Mouse (Mus musculus): Measurements from ENCODE around the gene Zfp189.
"Not testable (repeated sequence)": the region's sequence is repeated elsewhere in the genome, so short reads cannot be mapped to it uniquely, and the experiment has no call there.

The Zfp189 gene

DNA sequence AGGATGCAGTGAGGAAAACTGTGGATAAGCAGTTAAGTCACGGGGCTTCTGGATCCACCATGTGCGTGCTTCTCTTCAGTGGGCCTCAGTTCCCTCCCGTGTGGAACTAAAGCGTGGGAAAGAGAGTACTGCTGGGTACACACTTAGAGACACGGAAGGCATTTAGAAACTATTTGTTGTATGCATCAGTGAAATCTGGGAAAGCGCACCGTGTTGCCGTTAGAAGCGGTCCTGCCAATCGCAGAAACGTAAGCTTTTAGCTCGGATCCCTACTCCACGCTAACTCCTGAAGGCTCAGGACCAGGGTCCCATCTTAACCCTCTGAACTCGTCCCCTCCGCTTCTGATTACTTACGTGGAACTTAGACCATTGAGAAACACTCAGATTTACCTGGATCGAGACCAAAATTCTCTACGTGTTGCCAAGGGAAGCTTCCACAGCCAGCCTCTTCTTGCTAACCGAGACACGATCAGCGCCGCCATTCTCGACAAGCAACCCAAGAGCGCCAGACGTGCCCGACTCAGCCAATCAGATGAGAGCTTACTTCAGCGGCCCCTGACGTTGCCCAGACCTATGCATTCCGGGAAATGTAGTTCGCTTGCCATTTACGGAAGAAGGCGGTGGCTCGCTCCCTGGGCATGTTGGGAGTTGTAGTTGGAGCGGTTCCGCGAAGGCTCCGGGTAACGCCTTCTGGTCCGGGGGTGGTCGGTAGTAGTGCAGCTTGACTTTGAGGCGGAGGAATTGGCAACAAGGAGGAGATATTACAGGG lies at the start of gene Zfp189, which contains the start of gene Mrpl50:
Zfp189 (plus strand) TSS at position 605 of the 769 bp plus-strand sequence.
Mrpl50 (minus strand) TSS at position 522 of the 769 bp plus-strand sequence.
- peak; percentile 96 for DNase-seq

DNA sequence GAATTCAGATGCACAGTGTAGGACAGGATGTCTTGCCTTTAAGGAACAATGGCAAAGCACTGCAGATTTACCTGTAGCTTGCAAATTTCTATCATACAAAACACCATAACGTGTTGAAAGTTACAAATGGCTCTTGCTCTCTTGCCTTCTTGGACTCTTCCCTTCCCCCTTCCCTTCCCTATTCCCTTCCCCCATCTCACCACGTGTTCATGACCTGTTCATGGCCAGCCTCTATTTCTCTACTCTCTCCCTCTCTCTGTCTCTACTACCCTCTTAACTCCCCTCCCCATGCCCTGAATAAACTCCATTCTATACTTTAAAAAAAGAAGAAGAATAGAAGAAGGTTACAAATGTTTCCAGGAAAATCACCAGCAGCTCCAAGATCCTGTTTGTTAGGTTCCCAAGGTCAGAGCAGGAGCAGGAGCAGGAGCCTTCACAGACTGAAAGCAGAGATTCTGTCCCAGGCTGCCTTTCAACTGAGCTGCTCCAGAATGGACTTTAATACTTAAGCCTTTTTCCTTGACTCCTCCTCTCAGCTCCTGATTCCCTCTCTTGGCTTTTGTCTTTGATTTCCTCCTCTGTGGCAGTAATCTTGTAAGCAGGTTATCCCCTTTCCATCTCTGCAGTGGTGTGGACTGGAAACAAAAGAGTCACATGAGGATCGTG lies 47.4 kb upstream of the Zfp189 start, which contains the start of gene Acnat1:
Acnat1 (minus strand) TSS at position 478 of the 666 bp plus-strand sequence.
- no peak for DNase-seq

DNA sequence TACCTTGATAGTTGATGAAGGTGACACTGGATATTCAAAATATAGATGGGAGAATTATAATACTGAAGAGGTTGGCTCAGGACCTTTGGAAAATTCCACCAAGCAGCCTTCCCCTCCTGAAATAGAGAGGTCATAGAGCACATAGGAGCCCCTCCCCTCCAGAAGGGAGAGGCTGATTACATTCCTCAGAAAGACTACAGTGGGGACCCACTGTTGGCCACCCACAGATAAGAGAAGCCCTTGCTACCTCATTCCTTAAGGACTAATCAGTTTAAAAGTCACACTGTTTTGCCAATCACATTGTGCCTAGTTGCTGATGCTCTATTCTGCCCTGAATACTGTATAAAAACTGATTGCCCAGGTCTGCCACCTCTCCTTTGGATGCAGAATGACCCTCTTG lies 46.4 kb upstream of the Zfp189 start:
- DNase-seq, result no peak

DNA sequence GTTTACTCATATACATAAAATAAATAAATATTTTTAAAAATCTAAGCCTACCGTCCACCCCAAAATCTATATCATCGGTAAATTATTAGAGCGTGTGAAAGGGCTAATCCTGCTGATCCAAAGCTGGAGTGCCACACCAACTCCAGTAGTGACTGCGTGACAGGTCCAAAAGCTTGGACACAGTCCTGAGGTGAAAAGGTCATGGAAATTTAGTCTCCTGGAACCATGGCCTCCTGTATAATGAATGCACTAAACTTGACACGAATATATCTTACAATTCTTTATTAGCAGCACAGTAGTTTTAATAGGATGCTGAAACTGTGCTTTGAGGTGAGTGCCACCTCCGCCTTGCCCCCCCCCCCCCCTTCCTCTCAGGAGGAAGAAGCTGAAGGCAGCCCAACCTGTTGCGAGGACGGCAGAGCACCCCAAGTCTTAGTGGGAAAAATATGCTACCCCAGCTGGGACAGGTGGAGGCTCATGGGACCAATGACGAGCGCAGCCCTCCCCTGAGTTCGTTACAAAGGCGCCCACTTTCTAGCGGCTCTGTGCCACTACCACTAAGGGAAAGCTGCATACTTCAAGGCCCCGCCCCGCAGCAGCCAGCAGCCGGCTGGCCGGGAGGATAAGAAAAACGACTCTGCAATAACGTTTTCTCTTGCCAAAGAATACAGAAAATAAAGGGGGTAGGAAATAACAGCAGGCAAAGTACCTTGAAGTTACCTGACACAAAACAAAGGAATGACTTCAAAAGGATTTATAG lies 42.7 kb upstream of the Zfp189 start:
- peak; percentile 46 for DNase-seq

DNA sequence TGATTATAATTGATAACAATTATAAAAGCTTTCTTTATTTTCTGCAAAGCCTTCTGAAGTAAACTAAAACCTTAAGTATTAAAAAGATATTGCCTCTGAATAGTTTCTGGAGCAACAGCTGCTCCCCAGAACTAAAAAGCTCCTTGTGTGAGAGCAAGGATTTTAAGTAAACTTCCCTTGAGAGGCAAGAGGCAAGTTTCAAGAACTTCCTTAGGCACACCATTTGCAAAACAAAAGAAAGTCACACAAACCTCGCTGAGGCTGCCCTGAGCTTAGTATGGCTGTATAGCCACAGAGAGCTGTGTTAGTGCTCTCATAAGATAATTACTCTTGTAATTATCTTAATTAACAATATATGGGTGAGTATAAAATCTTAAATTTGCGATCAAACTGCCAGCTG lies 41.9 kb upstream of the Zfp189 start:
- not testable (repeated sequence) for DNase-seq

DNA sequence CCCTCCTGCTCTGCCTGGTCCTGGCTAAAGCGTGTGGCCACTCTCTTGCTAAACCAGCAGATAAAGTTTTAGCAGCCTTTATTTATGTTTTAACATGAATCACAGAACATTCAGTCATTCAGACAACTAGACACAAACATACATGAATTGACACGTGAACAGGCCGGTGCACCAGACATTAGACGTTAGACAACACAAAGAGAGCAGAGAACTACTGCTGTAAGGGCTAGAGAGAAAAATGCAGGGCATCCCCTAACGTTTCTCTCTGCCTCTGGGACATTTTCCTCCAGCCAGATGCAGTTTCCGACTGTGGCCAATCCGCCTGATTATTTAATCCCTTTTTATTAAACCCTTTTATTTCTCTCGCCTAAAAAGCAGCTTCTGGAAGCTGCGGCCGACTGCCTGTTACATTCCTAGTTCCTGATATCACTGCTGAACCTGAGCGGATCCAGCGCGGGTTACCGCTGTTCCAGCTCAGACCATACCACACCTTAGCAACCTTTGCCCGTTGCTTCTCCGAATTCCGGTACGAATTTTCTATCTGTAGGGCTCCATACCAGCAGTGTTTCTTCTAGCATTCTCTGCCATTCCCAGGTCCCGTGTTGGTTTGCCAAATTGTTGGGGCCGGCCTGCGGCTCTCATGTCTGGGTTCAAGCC lies 40.7 kb upstream of the Zfp189 start:
- DNase-seq, result no peak

DNA sequence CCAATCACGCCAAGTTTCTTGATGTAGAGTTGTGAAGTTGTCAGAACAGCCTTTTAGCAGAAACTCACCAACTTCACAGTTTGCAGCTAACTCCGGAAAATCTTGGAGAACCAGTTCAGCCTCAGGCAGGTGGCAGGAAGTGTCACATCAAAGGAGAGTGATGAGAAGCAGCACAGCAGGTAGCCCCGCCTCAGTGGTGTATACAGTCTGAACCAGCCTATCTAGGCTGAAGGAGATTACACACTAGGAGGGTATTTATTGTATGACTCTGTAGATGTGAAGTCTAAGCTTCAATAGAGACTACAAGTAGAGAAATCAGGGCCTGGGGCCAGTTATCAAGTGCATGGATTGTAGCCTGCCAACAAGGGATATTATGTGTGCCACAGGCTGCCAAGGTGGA lies 40.1 kb upstream of the Zfp189 start:
- no peak for DNase-seq

DNA sequence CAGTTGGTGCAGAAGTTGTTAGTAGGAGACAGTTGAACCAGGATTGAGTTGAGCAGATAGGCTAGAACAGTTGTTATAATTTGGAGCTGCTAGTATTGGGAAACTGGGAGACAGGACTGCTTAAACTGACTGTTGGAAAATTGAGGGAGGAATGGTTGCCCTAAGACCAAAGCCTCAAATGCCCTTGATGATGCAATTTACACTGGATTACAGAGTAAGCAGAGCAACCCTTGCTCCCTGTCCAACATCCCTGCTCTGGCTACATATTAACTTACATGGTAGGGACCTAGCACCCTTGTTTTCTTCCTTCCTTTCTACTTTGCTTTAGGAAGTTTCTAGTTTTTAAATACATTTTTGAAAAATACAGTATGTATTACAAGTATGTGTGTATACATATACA lies 35.5 kb upstream of the Zfp189 start:
- DNase-seq, result no peak

DNA sequence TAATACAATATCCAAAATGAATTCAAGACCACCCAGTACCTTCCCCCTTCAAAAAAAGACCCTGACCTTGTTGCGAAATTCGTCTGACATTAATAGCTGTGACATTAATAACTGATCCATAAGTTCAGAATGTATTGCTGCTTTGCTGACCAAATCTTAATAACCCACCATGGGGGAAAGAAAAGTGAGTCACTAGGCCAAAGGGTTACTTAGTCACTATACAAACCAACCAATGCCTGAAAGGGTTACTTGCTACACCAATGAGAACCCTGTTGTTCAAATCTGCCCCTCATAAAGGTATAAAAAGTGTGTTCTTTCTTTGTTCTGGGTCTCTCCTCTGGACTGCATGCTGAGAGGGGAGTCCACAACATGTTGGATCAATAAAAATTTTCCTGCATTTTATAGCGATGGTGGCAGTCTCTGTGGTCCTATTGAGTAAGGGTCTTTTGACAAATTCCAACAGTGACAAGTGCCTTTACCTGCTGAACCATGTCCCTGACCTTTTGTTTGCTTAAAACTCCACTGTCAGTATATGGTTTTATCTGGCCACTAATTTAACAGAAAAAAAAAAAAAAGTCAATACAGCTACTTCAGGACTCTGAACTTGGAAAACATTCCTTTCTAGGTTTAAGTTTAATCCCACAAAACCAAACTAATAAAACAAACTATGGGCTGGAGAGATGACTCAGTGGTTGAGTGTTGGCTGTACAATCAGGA lies 34.9 kb upstream of the Zfp189 start:
- DNase-seq, result not testable (repeated sequence)

DNA sequence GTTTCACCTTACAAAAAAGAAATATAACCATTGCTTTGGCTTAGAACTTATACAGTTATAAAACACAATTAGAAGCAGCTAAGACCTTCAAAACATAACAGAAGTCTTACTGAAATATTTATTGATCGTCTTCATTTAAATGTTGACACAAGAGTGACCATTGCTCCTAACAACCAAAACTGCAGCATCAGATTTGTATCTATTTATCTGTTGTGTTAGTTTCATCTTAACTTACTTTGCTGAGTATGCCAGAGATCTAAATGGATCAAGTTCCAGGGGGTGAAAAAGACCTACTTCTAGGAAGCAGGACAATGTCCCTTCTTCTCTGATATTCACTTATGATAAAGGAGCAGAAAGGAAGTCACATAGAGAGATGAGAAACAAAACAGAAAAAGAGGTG lies 17.4 kb upstream of the Zfp189 start:
- no peak for DNase-seq

DNA sequence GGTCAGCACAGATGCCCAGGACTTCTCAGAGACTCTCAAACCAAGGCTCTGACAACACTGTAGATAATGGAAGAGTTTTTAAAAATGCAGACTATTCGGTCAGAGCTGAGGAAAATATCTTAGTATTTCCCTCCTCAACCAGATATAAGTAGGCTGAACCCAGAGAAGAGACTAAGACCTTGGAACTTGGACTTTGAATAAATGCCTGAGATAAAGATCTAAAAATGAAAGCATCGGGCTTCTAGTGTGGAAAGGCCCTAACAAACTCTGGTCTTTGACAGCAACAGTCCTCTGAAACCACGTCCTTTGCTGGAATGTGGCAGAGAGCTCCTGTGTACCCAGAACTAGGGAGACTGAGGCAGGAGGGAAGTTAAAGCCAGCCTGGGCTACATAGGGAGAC lies 14.6 kb upstream of the Zfp189 start, which contains the start of gene Baat:
Baat (minus strand) TSS at position 172 of the 400 bp plus-strand sequence.
- no peak for DNase-seq

DNA sequence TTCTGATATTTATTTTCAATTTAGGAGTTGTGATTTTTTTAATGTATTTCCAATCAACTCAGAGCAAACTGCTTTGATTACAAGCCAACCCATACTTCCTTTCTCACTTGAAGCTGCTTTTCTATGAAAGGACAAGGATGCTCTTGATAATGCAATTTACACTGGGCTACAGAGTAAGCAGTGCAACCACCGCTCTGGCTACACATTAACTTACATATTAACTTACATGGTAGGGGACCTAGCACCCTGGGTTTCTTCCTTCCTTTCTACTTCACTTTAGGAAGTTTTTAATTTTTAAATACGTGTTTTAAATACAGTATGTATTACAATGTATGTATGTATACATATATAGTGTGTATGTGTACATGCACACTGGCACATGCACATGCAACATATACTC lies 11.8 kb upstream of the Zfp189 start:
- DNase-seq, result no peak

DNA sequence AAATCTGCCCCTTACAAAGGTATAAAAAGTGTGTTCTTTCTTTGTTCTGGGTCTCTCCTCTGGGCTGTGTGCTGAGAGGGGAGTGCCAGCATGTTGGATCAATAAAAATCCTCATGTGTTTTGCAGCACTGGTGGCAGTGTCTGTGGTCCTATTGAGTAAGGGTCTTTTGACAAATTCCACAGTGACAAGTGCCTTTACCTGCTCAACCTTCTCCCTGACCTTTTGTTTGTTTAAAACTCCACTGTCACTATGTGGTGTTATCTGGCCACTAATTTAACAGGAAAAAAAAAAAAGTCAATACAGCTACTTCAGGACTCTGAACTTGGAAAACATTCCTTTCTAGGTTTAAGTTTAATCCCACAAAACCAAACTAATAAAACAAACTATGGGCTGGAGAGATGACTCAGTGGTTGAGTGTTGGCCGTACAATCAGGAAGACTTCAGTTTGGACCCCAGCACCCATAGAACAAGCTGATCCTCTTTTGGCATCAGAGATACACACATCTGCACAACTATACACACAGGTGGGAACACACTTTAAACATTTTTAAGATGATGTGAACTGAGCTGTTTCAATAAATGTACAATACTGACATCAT lies 10.6 kb upstream of the Zfp189 start:
- not testable (repeated sequence) for DNase-seq

DNA sequence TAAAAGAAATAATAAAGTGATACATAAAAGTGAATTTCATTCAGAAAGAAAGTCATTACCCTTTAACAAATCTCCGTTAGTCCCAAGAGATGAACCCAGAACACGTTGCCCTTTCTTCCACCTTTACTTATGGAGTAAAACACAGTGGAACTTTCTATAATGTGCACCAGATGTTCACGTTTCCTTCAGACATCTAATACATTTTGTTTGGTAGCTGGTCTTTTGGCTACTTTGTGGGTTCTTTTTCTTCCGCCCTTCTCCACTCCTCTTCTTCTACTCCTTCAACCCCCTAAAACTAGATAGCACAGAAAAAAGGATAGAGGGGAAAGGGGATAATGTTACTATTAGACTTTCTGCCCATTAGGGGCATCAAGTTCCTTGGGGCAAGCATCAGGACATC lies 8.3 kb upstream of the Zfp189 start:
- no peak for DNase-seq

DNA sequence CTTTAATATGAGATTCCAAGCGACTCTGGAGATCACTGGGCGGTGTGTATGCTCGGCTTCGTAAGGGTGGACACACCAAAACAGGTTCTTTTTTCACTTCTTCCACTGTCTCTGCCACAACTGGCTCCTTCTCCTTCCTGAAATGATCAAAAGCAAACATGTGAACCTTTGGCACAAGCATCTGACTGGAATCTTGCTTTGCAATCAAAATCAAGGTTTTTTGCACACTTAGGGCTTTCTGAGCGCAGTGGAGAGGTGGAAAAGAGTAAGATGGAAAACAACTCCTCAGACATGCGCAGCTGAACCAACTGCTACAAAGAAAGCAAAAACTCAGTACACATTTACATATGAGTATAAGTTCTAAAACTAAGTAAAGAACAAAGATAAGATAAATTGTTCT lies 6.5 kb upstream of the Zfp189 start:
- no peak for DNase-seq

DNA sequence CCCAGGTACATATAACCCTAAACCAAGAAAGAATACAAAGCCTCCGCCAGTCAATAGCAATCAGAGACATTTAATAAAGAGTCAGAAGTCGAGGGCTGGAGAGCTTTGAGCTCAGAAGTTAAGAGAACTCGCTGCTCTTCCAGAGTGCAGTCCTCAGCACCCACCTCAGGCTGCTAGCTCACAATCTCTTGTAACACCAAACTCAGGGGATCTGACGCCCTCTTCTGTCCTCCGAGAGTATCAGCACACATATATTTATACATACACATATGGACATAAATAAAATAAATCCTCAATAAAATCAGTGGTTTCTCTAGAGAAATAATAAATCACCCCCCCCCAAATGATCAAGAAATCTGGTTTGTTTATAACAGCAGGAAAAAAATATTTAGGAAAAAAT lies 1.5 kb upstream of the Zfp189 start:
- no peak for DNase-seq

DNA sequence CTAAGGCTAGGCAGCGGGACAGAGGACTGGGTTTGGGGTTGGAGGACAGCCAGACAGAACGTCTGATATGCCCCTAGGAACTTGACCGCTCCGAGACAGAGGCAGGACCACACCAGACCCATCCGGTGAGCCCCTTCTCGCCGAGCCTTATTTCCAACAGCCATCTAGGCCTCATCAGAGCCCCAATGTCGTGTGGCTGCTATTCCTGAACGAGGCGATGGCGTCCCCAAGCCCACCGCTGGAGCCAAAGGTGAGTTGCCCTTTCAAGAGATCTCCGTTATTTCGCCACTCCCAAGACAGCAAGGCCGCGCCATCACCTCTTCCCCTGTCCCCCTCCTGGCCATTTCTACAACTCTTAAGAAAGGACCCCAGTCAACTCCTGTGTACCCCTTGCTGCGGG lies 370 bp downstream of the Zfp189 start:
- DNase-seq, result no peak

DNA sequence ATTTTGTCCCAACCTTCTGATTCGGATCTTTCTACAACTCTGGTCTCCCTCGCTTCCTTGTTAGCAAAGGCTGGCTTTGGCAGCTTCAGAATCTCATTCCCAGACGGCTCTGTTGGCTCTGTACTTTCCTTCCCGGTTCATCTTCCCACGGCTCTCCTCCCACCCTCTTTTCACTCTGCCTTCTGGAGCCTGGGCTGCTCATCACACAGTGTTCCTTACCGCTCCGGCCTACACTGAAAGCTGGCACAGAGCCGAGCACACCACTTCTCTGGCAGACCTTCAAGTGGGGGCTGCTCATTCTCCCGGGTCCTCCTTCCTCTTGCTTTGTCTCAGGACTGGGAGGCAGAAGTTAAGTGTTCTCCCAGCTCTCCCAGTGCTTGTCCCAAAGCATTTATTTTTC lies 1.6 kb downstream of the Zfp189 start:
- DNase-seq, result no peak

DNA sequence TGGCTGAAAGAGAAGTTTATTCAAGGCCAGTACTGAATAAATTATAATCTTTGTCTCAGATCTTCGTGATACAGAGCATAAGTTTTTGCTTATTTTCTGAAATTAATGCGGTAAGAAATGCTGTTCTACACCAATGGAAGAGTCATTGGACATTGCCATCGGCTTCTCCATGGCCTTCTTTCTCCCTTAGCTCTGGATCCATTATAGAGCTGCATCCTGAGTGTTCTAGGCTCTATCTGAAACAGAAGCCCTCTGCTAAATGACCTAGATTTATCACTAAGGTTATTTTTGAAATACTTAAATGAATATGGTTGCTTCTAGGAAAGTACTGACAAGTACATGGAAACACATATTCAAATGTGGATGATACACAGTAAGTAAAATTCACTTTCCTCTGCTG lies 14.1 kb downstream of the Zfp189 start:
- no peak for DNase-seq

DNA sequence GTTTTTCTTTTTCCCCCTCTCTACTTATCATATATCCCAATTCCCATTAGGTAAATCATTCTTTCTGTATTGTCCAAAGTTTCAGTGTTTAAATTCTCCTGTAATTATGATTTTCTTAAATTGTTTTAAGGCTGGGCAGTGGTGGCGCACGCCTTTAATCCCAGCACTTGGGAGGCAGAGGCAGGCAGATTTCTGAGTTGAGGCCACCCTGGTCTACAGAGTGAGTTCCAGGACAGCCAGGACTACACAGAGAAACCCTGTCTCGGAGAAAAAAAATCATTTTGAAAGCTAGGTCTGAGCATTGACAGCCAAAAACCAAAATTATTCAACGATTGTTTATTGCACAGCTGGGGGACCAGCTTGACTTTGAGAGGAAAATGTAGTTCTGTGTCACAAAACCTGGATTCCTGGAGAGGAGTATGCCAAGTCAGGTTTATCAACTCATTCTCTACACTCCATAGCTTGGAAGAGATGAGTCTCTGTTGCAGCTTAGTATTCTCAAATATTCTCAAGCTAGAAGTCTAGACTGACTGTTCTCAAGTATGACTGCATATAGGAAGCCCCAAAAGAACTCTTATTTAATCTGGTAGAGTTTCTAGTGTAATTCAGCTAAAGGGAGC lies 14.8 kb downstream of the Zfp189 start:
- no peak for DNase-seq

DNA sequence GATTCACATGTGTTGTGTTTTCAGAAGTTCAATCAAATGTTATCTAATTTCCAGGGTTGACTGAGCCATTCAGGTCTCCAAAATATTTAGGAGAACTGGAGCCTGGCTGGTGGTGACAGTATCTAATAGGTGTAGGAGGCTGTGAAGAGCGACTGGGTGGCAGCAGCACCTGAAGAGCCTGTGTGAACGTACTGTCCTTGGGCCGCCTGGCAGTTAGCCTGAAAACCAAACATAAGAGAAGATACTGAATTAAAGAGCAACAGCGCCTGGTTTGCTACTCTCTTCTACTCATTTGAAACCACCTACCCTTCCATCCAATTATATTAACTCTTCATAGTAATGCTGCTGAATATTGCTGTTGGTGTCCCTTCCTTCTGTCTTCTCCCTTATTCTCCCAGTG lies 15.7 kb downstream of the Zfp189 start:
- DNase-seq, result no peak
